Mouse (Mus musculus) layer of hippocampus, postnatal 25 days (tissue): Measurements from ENCODE around the gene Urb1. TPM values are rescaled to one million over a fixed set of nuclear protein-coding genes. Genes with fewer than 3 reads are reported as not detected.
"Not testable (repeated sequence)": the region's sequence is repeated elsewhere in the genome, so short reads cannot be mapped to it uniquely, and the experiment has no call there.

ENCODE experiments used
- DNase-seq, 2 experiments: peaks; one replicate each; pipeline ENCODE4 v3.0.0; 2022; ENCODE audit warnings: mixed read lengths in 2 of 2, low spot score in 1 of 2; ENCODE audit errors: extremely low spot score in 1 of 2
- total RNA-seq, 2 experiments: library from RNA; stranded (reverse); gene quantifications; 2 replicates each; pipeline ENCODE4 v1.2.3; 2021

Gene Urb1
- total RNA-seq, 2 experiments from 2014 or later: 11.5 to 15.6 TPM

GRCm38 (mm10) chr16:90826041-90826440, 15.8 kb upstream of the Urb1 start:
- no peak for DNase-seq

GRCm38 (mm10) chr16:90823986-90824385, 13.8 kb upstream of the Urb1 start:
- DNase-seq: not testable (repeated sequence)

- DNase-seq: no peak
Observed at GRCm38 (mm10) chr16:90822981-90823380, 12.8 kb upstream of the Urb1 start.

DNA sequence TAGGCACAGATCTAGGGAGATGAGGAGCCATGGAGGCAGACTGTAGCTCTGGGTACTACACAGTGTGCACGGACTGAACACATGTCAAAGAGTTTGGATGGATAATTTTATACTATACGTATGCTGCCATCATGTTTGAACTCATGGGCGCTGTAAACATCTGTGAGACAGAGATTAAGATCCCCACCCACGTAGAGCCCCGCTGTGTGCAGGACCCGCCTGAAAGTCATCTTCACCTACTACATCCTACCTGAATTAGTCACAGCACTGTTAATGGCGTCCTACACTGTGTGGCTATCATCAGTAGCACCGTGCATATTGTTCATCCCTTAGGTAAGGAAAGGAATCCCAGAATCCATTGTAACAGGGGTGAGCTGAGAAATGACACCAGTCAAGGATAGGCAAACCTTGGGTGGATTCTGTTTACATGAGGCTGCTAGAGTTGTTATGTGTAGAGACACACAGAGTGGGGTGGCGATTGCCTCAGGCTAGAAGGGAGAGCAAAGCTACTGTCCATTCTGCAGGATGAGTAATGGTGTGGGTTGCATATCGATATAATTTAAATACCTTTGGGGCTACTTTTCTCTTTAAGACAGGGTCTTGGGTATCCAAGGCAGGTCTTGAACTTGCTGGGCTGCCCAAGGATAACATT, 12.2 kb upstream of the Urb1 start:
- DNase-seq: no peak

GRCm38 (mm10) chr16:90821046-90821697, 11.0 kb upstream of the Urb1 start:
- no peak for DNase-seq

GRCm38 (mm10) chr16:90820326-90820725, 10.1 kb upstream of the Urb1 start:
- DNase-seq: no peak

DNA sequence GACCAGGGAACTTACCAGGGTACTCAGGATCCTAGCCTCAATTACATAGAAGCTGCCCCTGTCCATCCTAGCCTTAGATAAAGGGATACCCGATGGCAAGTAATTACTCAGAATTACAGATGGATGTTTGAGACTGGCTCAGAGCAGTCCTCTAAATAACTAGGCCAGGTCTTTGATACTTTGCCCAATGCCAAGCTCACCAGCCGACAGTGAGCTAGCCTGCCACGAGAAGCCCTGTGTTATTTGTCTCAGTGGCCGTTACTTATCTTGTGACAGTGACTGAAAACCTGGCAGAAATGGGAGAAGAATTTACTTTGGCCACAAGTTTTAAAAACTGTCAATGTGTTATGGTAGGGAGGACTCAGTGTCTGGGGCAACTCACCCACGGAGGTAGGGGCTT, 1.9 kb upstream of the Urb1 start:
- DNase-seq: no peak

- no peak for DNase-seq
Observed at GRCm38 (mm10) chr16:90810716-90811256, 573 bp upstream of the Urb1 start.

- no peak for DNase-seq
Observed at GRCm38 (mm10) chr16:90804466-90804865, 5.7 kb downstream of the Urb1 start.

DNA sequence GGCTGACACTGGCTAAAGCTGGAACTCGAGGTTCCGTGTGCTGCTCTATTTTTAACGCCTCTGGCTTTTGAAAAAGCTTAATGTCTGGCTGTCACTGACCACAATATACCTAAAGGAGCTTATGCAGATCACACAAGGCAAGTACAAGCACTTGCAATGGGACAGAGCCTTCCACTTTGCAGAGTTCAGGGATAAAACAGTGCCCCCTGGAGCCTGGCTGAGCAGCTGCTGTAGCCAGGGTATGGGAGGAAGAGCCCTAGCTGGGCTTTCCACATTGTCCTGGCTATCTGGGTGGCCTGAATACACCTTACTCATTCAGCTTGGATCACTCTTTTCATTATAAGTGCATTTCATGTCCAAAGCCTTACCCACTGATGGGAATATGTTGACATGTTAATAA, 8.3 kb downstream of the Urb1 start:
- no peak for DNase-seq

DNA sequence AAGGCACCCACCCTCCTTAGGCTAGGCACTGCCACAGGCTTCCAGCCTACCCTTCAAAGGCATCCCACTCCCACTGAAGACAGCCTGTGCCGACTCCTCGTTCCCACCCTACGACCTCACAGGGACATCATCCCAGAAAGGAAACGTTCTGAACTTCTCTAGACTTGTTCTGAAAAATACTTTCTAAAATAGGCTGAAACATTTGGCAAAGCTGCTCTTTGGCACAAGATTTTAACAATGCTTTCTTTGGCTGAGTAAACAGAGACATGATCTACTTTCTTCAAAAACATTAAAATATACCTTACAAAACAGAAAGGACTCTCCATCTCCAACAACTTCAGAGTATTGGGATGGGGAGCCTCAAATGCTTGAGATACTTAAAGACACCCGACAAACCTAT, 9.0 kb downstream of the Urb1 start:
- no peak for DNase-seq

DNA sequence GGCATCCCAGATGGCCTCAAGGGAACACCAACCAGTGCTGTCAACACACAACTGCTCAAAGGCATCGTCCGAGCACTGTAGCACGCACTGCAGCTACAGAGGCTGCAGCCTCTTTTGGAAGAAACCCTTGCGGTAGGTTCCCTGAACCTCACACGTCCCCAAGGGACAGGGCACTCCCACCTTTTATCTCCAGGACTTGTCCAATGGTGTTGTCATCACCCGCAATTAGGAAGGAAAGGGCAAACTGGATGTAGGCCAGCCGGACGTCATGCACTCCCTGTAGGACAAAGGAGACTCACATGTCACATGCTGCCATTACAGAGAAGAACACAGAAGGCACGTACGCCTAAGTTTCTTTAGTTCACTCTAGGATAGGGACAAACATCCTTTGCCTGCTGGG, 10.4 kb downstream of the Urb1 start:
- no peak for DNase-seq

GRCm38 (mm10) chr16:90798848-90799247, 11.4 kb downstream of the Urb1 start:
- no peak for DNase-seq

DNA sequence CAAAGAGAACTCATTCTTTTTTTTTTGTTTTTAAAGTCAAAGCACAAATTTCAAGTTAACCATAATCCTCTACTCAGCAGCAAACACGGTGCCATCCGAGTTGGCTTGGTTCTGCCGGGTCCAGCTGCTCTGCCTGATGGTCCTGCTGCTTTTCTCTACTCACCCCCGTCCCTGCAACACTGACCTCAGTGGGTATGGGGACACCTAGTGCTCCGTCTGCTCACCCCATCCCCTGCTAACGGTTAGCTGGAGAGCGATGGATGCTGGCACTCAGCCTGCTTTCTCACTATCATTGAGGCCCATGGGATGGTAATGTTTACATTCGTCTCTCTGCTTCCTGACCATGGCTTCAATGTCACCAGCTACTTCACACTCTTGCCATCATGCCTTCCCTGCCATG, 11.8 kb downstream of the Urb1 start:
- DNase-seq: no peak

GRCm38 (mm10) chr16:90794708-90795107, 15.5 kb downstream of the Urb1 start:
- no peak for DNase-seq

- no peak for DNase-seq
Observed at GRCm38 (mm10) chr16:90792500-90792899, 17.7 kb downstream of the Urb1 start.

DNA sequence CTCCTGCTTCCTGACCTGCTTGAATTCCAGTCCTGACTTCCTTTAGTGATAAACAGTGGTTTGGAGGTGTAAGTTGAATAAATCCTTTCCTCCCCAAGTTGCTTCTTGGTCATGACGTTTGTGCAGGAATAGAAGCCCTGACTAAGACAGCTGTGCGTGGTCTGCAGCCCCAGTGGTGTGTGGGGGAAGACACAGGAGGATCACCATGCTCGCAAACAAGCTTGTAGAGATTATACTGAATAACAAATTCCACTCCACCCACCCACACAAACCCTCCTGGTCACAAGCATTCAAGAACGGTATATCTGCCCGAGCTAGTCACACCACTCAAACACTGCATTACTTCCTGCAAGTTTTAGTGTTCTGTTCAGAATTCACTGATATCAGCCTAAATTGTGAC, 18.1 kb downstream of the Urb1 start:
- no peak for DNase-seq

DNA sequence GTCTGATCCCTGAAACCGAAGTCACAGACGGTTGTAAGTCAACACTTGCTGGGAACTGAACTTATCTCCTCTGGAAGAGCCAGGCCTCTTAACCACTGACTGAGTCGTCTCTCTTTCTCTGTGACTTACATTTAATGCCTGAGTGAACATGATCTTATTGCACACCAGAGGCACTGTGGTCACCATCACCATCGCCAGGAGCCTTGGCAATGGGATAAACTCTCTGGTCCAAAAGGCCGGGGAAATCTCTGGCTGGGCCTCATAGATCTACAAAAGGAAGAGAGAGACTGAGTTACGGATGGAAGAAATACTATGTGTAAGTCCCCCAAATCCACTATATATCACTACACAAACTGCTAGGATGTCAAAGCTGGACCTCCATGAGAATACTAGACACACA, 19.3 kb downstream of the Urb1 start:
- no peak for DNase-seq

DNA sequence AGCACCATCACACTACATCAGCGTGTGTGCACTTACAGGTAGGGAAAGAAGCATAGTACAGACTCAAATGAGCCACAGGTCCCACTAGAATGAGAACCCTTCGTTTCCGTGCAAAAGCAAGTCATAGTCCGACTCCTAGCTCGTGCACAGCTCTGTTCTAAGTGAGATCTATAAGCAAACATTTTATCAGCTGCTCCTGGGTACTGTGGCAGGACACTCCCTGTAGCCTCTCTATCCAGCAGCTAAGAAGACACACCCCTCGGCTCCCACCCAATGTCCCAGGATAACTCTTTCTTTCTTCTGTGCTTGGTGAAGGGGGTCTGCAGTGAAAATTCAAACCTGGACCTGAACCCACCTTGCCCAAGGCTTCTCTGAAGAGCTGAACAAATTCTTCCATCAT, 21.6 kb downstream of the Urb1 start:
- no peak for DNase-seq

GRCm38 (mm10) chr16:90785257-90785656, 25.0 kb downstream of the Urb1 start:
- DNase-seq: no peak

DNA sequence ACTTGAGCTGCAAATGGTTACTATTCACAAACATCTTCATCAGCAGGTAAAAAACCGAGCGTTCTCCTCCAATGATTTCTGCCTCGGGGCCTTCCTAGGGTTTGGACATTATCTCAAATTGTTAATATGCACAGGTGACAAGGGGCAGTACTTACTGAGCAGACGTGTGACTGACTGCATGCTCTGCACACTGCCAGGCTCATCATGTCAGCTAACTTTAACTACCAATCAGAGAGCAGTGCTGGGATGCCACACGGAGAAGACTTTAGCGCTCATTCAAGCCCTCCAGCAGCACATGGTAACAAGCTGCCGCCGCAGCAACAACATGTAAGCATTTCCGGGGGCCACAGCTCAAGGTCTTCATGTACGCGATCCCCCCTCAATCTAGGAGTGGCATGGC, 26.9 kb downstream of the Urb1 start:
- no peak for DNase-seq

GRCm38 (mm10) chr16:90779783-90780182, 30.4 kb downstream of the Urb1 start:
- no peak for DNase-seq
